Mouse (Mus musculus): ENCODE results near the gene E2f2. TPM values are rescaled to one million over a fixed set of nuclear protein-coding genes. Genes with fewer than 3 reads are reported as not detected.

The E2f2 gene
- polyA plus RNA-seq, 1 experiment from 2014 or later: 2.5 TPM

DNA sequence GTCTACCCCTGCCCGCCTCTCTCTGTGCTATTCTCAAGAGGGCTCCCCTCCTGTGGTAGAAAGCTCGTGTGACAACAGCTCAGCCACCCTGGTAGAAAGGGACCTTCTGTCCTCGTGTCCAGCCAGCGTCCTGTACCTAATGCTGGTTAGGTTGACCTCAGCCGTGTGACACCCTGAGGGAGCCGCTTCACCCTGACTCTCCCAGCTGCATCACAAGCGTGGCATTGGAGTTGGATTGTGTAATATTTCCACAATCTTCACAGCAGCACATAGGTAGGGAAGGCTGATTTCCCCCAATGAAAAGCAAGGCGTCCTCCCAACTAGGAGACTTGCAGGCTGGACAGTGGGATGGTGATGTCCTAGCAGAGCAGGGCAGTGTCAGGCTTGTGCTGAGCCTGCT lies 14.1 kb downstream of the E2f2 start:
- no peak overlapping the region for H3K9ac ChIP-seq (ENCODE audit: low read length)
- H3K27ac ChIP-seq (replicated peaks in 1 of 2; ENCODE audit: control insufficient read depth in 1 of 2, insufficient read depth in 1 of 2, low read depth in 2 of 2, low read length in 2 of 2): peak overlapping the region in 1 of 2 experiments; percentile 59; a peak in 1 of 4 replicates
- H3K4me1 ChIP-seq (ENCODE audit: control insufficient read depth in 2 of 2, insufficient read depth in 2 of 2, low read length in 2 of 2): peaks cover 9 to 12% of the 10 kb centered on the region in 2 experiments; a peak in 3 of 4 replicates
- no peak overlapping the region for H3K4me2 ChIP-seq (ENCODE audit: low read length)
- no peaks in the 10 kb centered on the region for H3K9me3 ChIP-seq (ENCODE audit: control insufficient read depth, low read length)
- no peak overlapping the region for H3K4me3 ChIP-seq (ENCODE audit: control insufficient read depth in 1 of 2, insufficient read depth in 1 of 2, low read depth in 1 of 2, low read length in 2 of 2)
- H3K27me3 ChIP-seq (ENCODE audit: control insufficient read depth, insufficient read depth, low read length): no peaks in the 10 kb centered on the region
- H3K36me3 ChIP-seq (ENCODE audit: control insufficient read depth, insufficient read depth, low read length): peaks cover 20% of the 10 kb centered on the region
- ATAC-seq (ENCODE audit: insufficient number of reproducible peaks, insufficient read depth, low FRiP score, low read depth): no peak
- WGBS: 83% methylated on average over 8 of the region's 8 CpGs

DNA sequence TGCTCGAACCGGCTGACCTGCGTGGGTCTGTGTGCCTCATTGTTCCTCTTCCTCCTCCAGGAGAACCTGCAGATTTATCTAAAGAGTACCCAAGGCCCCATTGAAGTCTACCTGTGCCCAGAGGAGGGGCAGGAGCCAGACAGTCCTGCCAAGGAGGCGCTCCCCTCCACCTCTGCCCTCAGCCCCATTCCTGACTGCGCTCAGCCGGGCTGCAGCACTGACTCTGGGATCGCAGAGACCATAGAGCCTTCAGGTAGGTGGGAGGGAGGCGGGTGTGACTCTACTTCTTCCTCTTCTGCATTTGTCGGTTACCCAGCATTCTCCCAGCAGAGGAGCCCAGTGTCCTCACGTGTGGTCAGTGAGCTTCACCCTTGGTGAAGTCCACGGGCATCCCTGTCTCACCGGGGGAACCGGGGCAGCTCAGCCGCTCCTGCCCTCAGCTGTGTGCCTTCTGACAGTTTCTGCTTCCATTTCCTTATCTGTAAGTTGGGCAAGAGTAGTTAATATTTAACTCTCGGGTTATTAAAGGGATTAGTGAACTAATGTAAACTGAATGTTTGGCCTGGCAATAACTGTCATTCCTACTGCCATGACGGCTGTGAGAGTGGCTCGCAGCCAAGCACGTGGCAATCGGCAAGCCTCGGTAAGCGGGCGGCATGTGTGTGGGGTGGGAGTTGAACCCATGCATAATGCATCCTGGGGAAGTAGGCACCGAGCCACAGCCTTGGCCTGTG lies 14.7 kb downstream of the E2f2 start:
- no peak overlapping the region for H3K4me2 ChIP-seq (ENCODE audit: low read length)

DNA sequence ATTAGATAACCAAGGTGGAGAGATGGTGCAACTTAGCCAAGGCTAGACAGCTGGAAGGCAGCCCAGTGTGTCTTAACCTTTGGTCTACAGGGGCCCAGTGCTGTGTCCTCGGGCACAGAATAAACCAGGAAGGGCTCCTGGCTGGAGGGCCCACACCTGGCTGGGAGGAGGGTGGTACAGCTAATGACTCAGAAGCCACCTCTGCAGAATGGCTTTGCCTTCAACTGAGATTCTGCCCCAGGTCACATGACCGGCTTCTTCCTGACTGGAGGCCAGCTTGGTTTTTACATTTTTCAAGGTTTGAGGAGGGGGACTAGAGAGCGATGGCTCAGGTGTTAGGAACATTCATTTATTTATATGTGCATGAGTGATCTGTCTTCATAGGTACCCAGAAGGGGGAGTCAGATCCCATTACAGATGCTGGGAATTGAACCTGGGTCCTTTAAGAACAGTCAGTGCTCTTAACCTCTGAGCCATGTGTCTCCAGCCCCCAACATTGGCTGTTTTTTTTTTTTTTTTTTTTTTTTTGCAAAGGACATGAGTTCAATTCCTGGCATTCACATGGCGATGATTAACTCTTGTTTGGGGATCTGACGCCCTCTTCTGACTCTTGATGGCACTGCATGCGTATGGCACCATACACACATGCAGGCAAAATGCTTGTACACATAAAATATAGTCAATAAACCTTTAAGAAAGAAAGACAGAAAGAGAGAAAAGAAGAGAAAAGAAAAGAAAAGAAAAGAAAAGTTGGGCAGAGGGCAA lies 17.0 kb downstream of the E2f2 start:
- peaks cover 27% of the 10 kb centered on the region for H3K36me3 ChIP-seq (ENCODE audit: control insufficient read depth, insufficient read depth, low read length)

More for the DNA sequence above, 14.7 kb downstream of the E2f2 start:
- peaks cover 9 to 12% of the 10 kb centered on the region in 2 experiments; a peak in 3 of 4 replicates for H3K4me1 ChIP-seq (ENCODE audit: control insufficient read depth in 2 of 2, insufficient read depth in 2 of 2, low read length in 2 of 2)
- no peaks in the 10 kb centered on the region for H3K27me3 ChIP-seq (ENCODE audit: control insufficient read depth, insufficient read depth, low read length)
- WGBS: 85% methylated on average over 23 of the region's 23 CpGs
- H3K4me3 ChIP-seq (ENCODE audit: control insufficient read depth in 1 of 2, insufficient read depth in 1 of 2, low read depth in 1 of 2, low read length in 2 of 2): no peak overlapping the region
- H3K27ac ChIP-seq (replicated peaks in 1 of 2; ENCODE audit: control insufficient read depth in 1 of 2, insufficient read depth in 1 of 2, low read depth in 2 of 2, low read length in 2 of 2): no peak overlapping the region
- no peak for ATAC-seq (ENCODE audit: insufficient number of reproducible peaks, insufficient read depth, low FRiP score, low read depth)
- H3K36me3 ChIP-seq (ENCODE audit: control insufficient read depth, insufficient read depth, low read length): peaks cover 20% of the 10 kb centered on the region
- H3K9ac ChIP-seq (ENCODE audit: low read length): no peak overlapping the region
- H3K9me3 ChIP-seq (ENCODE audit: control insufficient read depth, low read length): no peaks in the 10 kb centered on the region

GRCm38 (mm10) chr4:136189912-136190311 lies 17.7 kb downstream of the E2f2 start:
- ATAC-seq (ENCODE audit: insufficient number of reproducible peaks, insufficient read depth, low FRiP score, low read depth): no peak
- no peak overlapping the region for H3K27ac ChIP-seq (replicated peaks in 1 of 2; ENCODE audit: control insufficient read depth in 1 of 2, insufficient read depth in 1 of 2, low read depth in 2 of 2, low read length in 2 of 2)
- H3K4me1 ChIP-seq (ENCODE audit: control insufficient read depth in 2 of 2, insufficient read depth in 2 of 2, low read length in 2 of 2): peaks cover 15 to 23% of the 10 kb centered on the region in 2 experiments
- WGBS: 60% methylated on average over 8 of the region's 8 CpGs
- H3K36me3 ChIP-seq (ENCODE audit: control insufficient read depth, insufficient read depth, low read length): peaks cover 27% of the 10 kb centered on the region
- no peaks in the 10 kb centered on the region for H3K9me3 ChIP-seq (ENCODE audit: control insufficient read depth, low read length)
- no peak overlapping the region for H3K4me3 ChIP-seq (ENCODE audit: control insufficient read depth in 1 of 2, insufficient read depth in 1 of 2, low read depth in 1 of 2, low read length in 2 of 2)
- 0 out of 2 replicates have a peak overlapping the region, but pooled peaks have one; percentile 16 for H3K9ac ChIP-seq (ENCODE audit: low read length)
- no peaks in the 10 kb centered on the region for H3K27me3 ChIP-seq (ENCODE audit: control insufficient read depth, insufficient read depth, low read length)
- H3K4me2 ChIP-seq (ENCODE audit: low read length): no peak overlapping the region

More for the DNA sequence above, 17.0 kb downstream of the E2f2 start:
- Histone ChIP-seq H3K9me3 (ENCODE audit: control insufficient read depth, low read length) (no peaks in the 10 kb centered on the region), H3K27ac (replicated peaks in 1 of 2; ENCODE audit: control insufficient read depth in 1 of 2, insufficient read depth in 1 of 2, low read depth in 2 of 2, low read length in 2 of 2) (no peak overlapping the region), H3K4me1 (ENCODE audit: control insufficient read depth in 2 of 2, insufficient read depth in 2 of 2, low read length in 2 of 2) (peaks cover 9 to 17% of the 10 kb centered on the region in 2 experiments; a peak in 3 of 4 replicates), H3K27me3 (ENCODE audit: control insufficient read depth, insufficient read depth, low read length) (no peaks in the 10 kb centered on the region), H3K9ac (ENCODE audit: low read length) (no peak overlapping the region), H3K4me3 (ENCODE audit: control insufficient read depth in 1 of 2, insufficient read depth in 1 of 2, low read depth in 1 of 2, low read length in 2 of 2) (no peak overlapping the region), H3K4me2 (ENCODE audit: low read length) (no peak overlapping the region)
- WGBS: 85% methylated on average over 6 of the region's 6 CpGs
- no peak for ATAC-seq (ENCODE audit: insufficient number of reproducible peaks, insufficient read depth, low FRiP score, low read depth)

DNA sequence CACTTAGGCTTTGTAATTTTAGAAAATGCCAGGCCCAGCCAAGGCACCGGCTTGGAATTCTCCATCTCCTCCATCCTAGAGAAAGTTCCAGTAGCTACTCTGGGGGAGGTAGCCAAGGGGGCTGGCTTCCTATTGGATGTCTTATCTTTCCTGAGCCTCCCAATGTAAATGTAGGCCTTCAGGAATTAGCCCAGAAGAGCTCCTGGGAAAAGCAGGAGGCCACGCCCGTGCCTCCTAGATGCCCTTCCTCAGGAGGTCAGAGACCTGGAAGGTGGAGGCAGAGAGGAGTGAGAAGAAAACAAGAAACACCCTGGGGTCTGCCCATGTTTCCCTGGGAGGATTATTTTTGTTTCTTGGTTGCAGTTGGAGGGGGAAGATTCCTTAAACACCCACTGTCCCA lies 21.4 kb downstream of the E2f2 start:
- no peak overlapping the region for H3K9ac ChIP-seq (ENCODE audit: low read length)
- peaks cover 12 to 21% of the 10 kb centered on the region in 2 experiments for H3K4me1 ChIP-seq (ENCODE audit: control insufficient read depth in 2 of 2, insufficient read depth in 2 of 2, low read length in 2 of 2)
- no peak overlapping the region for H3K27ac ChIP-seq (replicated peaks in 1 of 2; ENCODE audit: control insufficient read depth in 1 of 2, insufficient read depth in 1 of 2, low read depth in 2 of 2, low read length in 2 of 2)
- no peaks in the 10 kb centered on the region for H3K27me3 ChIP-seq (ENCODE audit: control insufficient read depth, insufficient read depth, low read length)
- WGBS: 55% methylated on average over 3 of the region's 3 CpGs
- no peak overlapping the region for H3K4me2 ChIP-seq (ENCODE audit: low read length)
- ATAC-seq (ENCODE audit: insufficient number of reproducible peaks, insufficient read depth, low FRiP score, low read depth): no peak
- no peaks in the 10 kb centered on the region for H3K9me3 ChIP-seq (ENCODE audit: control insufficient read depth, low read length)
- peaks cover 9% of the 10 kb centered on the region for H3K36me3 ChIP-seq (ENCODE audit: control insufficient read depth, insufficient read depth, low read length)
- no peak overlapping the region for H3K4me3 ChIP-seq (ENCODE audit: control insufficient read depth in 1 of 2, insufficient read depth in 1 of 2, low read depth in 1 of 2, low read length in 2 of 2)

- H3K4me2 ChIP-seq (ENCODE audit: low read length): no peak overlapping the region
- no peak overlapping the region for H3K27ac ChIP-seq (replicated peaks in 1 of 2; ENCODE audit: control insufficient read depth in 1 of 2, insufficient read depth in 1 of 2, low read depth in 2 of 2, low read length in 2 of 2)
- no peaks in the 10 kb centered on the region for H3K27me3 ChIP-seq (ENCODE audit: control insufficient read depth, insufficient read depth, low read length)
- 16% methylated on average over 7 of the region's 7 CpGs for WGBS
- H3K36me3 ChIP-seq (ENCODE audit: control insufficient read depth, insufficient read depth, low read length): peaks cover 8% of the 10 kb centered on the region; the same call in 1 of the 2 replicates
- H3K4me3 ChIP-seq (ENCODE audit: control insufficient read depth in 1 of 2, insufficient read depth in 1 of 2, low read depth in 1 of 2, low read length in 2 of 2): no peak overlapping the region
- ATAC-seq (ENCODE audit: insufficient number of reproducible peaks, insufficient read depth, low FRiP score, low read depth): no peak
- H3K4me1 ChIP-seq (ENCODE audit: control insufficient read depth in 2 of 2, insufficient read depth in 2 of 2, low read length in 2 of 2): peaks cover 10 to 18% of the 10 kb centered on the region in 2 experiments
- no peak overlapping the region for H3K9ac ChIP-seq (ENCODE audit: low read length)
- H3K9me3 ChIP-seq (ENCODE audit: control insufficient read depth, low read length): no peaks in the 10 kb centered on the region
Measured at GRCm38 (mm10) chr4:136195029-136195428, 22.8 kb downstream of the E2f2 start.

DNA sequence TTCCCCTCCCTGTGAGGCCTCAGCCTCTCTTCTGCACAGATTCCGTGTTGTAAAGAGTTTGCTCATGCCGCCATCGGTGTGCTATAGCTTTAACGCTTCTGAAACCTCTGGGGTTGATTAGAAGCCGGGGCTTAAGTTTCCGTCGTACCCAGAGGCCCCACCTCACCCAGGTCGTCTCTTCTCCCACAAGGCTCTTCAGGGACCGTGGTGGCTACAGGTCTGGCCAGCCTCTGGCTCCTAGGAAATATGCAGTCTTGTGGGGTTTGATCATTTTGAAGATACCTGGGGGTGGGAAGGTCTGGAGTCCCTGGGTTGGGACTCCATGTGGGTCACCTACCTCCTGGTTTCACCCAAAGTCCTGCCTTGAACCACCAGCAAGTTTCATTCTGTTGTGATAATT lies 23.4 kb downstream of the E2f2 start:
- no peak for ATAC-seq (ENCODE audit: insufficient number of reproducible peaks, insufficient read depth, low FRiP score, low read depth)
- no peak overlapping the region for H3K4me3 ChIP-seq (ENCODE audit: control insufficient read depth in 1 of 2, insufficient read depth in 1 of 2, low read depth in 1 of 2, low read length in 2 of 2)
- H3K4me2 ChIP-seq (ENCODE audit: low read length): no peak overlapping the region
- H3K9ac ChIP-seq (ENCODE audit: low read length): no peak overlapping the region
- no peak overlapping the region for H3K27ac ChIP-seq (replicated peaks in 1 of 2; ENCODE audit: control insufficient read depth in 1 of 2, insufficient read depth in 1 of 2, low read depth in 2 of 2, low read length in 2 of 2)
- 52% methylated on average over 9 of the region's 9 CpGs for WGBS
- H3K36me3 ChIP-seq (ENCODE audit: control insufficient read depth, insufficient read depth, low read length): peaks cover 8% of the 10 kb centered on the region; the same call in 1 of the 2 replicates
- no peaks in the 10 kb centered on the region for H3K27me3 ChIP-seq (ENCODE audit: control insufficient read depth, insufficient read depth, low read length)
- peaks cover 10 to 16% of the 10 kb centered on the region in 2 experiments for H3K4me1 ChIP-seq (ENCODE audit: control insufficient read depth in 2 of 2, insufficient read depth in 2 of 2, low read length in 2 of 2)
- H3K9me3 ChIP-seq (ENCODE audit: control insufficient read depth, low read length): no peaks in the 10 kb centered on the region
